Mouse (Mus musculus): ENCODE data around the gene Rtf2. TPM values are rescaled to one million over a fixed set of nuclear protein-coding genes. Genes with fewer than 3 reads are reported as not detected.
A peak's percentile ranks its signal among the peaks of the same experiment; 100 is the strongest.

Gene Rtf2
- total RNA-seq, 1 experiment = 51.0 TPM

DNA sequence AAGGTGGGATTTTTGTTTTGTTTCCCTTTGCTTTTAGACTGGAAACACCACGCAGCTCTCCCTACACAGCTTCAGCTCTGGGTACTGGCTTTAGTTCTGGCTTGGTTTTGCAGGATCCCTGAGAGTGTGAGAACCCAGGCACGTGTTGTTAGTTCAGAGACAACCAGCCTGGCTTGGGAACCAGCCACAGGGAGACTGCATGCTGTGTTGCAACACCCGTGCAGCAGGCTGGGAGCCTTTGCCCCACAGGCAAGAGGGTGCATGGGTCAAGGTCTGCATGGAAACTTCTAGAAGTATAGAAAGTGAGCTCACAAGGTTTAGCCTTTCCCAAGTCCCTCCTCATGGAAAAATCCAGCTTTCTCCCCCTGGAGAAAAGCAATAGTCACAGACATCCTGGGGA, 70.5 kb downstream of the Rtf2 start:
- Histone ChIP-seq H3K9ac (ENCODE audit: insufficient read depth, low read depth, low read length, poor library complexity, severe bottlenecking) (no peak overlapping the region), H3K36me3 (ENCODE audit: control insufficient read depth, insufficient read depth, low read length, poor library complexity, severe bottlenecking) (no peaks in the 10 kb centered on the region), H3K9me3 (ENCODE audit: control insufficient read depth, insufficient read depth, low read depth, low read length) (no peaks in the 10 kb centered on the region), H3K4me3 (ENCODE audit: insufficient read depth in 1 of 2, low read depth in 1 of 2, low read length in 2 of 2, poor library complexity in 1 of 2, severe bottlenecking in 1 of 2) (no peak overlapping the region), H3K4me1 (ENCODE audit: control insufficient read depth in 2 of 2, insufficient read depth in 2 of 2, low read length in 2 of 2, poor library complexity in 1 of 2) (peaks cover 0 to 19% of the 10 kb centered on the region in 2 experiments; a peak in 3 of 4 replicates), H3K27ac (ENCODE audit: insufficient read depth, low read depth, low read length, poor library complexity, severe bottlenecking) (no peak overlapping the region)
- DNase-seq (ENCODE audit: low read depth, low spot score) = no peak
- in situ Hi-C loops (cut with MboI; ENCODE audit: low sequenced_read_pairs in 2 of 2, unreplicated experiment in 2 of 2) = no loop called here
- TF ChIP-seq ZNF384 (IDR thresholded peaks at IDR 0.05; ENCODE audit: low read depth, low read length) (no peak), HCFC1 (IDR thresholded peaks at IDR 0.05; ENCODE audit: borderline replicate concordance, insufficient read depth, low read length) (no peak)

DNA sequence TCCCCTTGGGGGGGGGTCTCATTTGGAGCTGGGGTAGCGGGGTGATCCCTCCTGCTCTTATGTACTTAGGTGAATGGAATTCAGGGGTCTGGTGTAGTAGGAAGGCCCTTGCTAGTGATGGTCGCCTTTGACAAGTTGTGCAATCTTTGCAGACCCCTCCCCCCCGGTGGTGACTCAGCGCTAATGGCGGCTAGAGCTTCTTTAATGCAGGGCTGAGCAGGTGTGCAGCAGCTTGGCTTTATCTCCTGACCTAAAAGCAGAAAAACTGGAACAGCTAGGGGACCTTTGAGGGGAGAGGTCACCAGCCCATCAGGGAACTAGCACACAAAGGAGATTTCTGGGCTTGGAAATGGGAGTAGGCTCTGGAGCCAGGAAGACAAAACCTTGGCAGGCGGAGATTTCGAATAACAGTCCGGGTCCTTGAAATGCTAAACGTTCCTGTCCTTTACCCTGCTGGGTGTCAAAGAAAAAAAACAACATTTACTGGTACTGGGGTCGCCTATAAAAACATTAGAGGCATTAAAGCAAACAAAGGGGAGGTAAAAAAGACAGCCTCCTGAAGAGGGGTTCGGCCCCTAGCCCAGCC, 76.1 kb downstream of the Rtf2 start:
- H3K9ac ChIP-seq (ENCODE audit: insufficient read depth, low read depth, low read length, poor library complexity, severe bottlenecking) = no peak overlapping the region
- peak; percentile 86 for DNase-seq (ENCODE audit: low read depth, low spot score)
- in situ Hi-C loops (cut with MboI; ENCODE audit: low sequenced_read_pairs in 2 of 2, unreplicated experiment in 2 of 2) = no loop called here
- H3K4me1 ChIP-seq (ENCODE audit: control insufficient read depth in 2 of 2, insufficient read depth in 2 of 2, low read length in 2 of 2, poor library complexity in 1 of 2) = peaks cover 0 to 39% of the 10 kb centered on the region in 2 experiments; a peak in 2 of 4 replicates
- peaks cover 2% of the 10 kb centered on the region; the same call in 1 of the 2 replicates for H3K36me3 ChIP-seq (ENCODE audit: control insufficient read depth, insufficient read depth, low read length, poor library complexity, severe bottlenecking)
- peak overlapping the region; percentile 98 for H3K27ac ChIP-seq (ENCODE audit: insufficient read depth, low read depth, low read length, poor library complexity, severe bottlenecking)
- H3K4me3 ChIP-seq (ENCODE audit: insufficient read depth in 1 of 2, low read depth in 1 of 2, low read length in 2 of 2, poor library complexity in 1 of 2, severe bottlenecking in 1 of 2) = no peak overlapping the region
- H3K9me3 ChIP-seq (ENCODE audit: control insufficient read depth, insufficient read depth, low read depth, low read length) = no peaks in the 10 kb centered on the region
- TF ChIP-seq MAFK (IDR thresholded peaks at IDR 0.05; ENCODE audit: insufficient read depth, low read depth, low read length) (peak; percentile 96), ZNF384 (IDR thresholded peaks at IDR 0.05; ENCODE audit: low read depth, low read length) (no peak), CHD2 (IDR thresholded peaks at IDR 0.05; ENCODE audit: low read depth, low read length) (peak; percentile 50; the same call in 1 of the 2 replicates)

Other genes starting within 250 kb of the Rtf2 start
- not detected in 2 replicates for gene Mc3r, start 192.1 kb upstream of the Rtf2 start, total RNA-seq (2012; rRNA removed)
- 1.6 and 2.0 TPM in 2 replicates for gene Fam210b, start 95.0 kb upstream of the Rtf2 start, total RNA-seq (2012; rRNA removed)
- gene Aurka, start 70.0 kb upstream of the Rtf2 start, total RNA-seq (2012; rRNA removed) = 98.6 and 104 TPM in 2 replicates
- gene Cstf1, start 69.9 kb upstream of the Rtf2 start, total RNA-seq (2012; rRNA removed) = 67.2 and 68.5 TPM in 2 replicates
- 2.5 and 2.8 TPM in 2 replicates for gene Cass4, start 46.8 kb upstream of the Rtf2 start, total RNA-seq (2012; rRNA removed)
- 0.27 and 0.69 TPM in 2 replicates for gene Gcnt7, start 18.0 kb downstream of the Rtf2 start, total RNA-seq (2012; rRNA removed)
- gene Fam209, start 32.0 kb downstream of the Rtf2 start, total RNA-seq (2012; rRNA removed) = 0.54 and 1.6 TPM in 2 replicates
- 18.2 and 19.7 TPM in 2 replicates for gene Tfap2c, start 109.0 kb downstream of the Rtf2 start, total RNA-seq (2012; rRNA removed)